Mouse (Mus musculus) CD4-positive naive resting alpha-beta T cell, adult 57 days (primary cell): ENCODE data around the gene Abcb7. TPM values are rescaled to one million over a fixed set of nuclear protein-coding genes. Genes with fewer than 3 reads are reported as not detected.

Experiments used
- total RNA-seq: library from RNA; stranded (reverse); gene quantifications from one replicate; pipeline ENCODE4 v1.2.4, GENCODE M21; 2023

Gene Abcb7
- total RNA-seq = 23.4 TPM

GRCm38 (mm10) chrX:104413183-104413983 is at the start of gene Abcb7:
Gene Abcb7, minus strand, starts transcription at chrX:104413856.

Other genes starting within 250 kb of the Abcb7 start
- 0.12 TPM for gene Nexmif, start 212.7 kb downstream of the Abcb7 start, total RNA-seq
- gene Uprt, start 69.0 kb upstream of the Abcb7 start, total RNA-seq = 11.2 TPM